Mouse (Mus musculus): ENCODE measurements around the gene Mbnl1.

Gene Mbnl1

DNA sequence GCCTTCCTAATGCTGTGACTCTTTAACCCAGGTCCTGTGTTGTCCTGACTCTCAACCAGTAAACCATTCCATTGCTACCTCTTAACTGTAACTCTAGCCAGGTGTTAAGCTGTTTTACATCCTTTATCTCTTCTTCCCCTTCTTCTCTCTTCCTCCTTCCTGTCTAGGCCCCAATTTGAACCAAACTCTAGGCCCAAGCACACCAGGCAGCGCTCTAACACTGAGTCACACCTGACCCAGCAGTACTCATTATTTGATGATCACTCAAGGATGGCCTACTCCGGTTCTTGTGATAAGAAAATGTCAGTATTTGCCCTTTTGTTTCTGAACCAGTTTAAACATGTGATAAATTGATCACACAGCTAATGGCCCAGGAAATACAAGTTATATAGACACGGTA lies 92.6 kb downstream of the Mbnl1 start:
- ATAC-seq (ENCODE audit: insufficient number of reproducible peaks, low FRiP score, low TSS enrichment) = no peak

DNA sequence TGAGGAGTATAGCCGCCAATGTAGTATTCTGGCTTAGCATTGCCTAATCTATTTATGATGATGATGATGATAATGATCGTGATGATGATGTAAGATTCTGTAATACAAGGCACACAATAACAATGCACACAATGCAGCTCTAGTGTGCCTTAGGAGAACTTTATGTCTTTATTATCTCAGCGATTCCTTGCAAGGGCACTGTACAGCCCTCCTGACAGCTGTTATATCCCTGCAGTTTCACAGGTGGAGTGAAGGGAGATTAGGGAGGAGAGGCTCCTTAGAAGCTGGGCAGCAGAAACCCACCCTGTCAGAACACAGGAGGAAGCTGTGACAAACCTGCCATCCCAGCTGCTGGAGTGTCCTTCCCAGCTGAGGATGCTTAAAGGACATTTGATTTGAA lies 93.3 kb downstream of the Mbnl1 start:
- no peak for ATAC-seq (ENCODE audit: insufficient number of reproducible peaks, low FRiP score, low TSS enrichment)

DNA sequence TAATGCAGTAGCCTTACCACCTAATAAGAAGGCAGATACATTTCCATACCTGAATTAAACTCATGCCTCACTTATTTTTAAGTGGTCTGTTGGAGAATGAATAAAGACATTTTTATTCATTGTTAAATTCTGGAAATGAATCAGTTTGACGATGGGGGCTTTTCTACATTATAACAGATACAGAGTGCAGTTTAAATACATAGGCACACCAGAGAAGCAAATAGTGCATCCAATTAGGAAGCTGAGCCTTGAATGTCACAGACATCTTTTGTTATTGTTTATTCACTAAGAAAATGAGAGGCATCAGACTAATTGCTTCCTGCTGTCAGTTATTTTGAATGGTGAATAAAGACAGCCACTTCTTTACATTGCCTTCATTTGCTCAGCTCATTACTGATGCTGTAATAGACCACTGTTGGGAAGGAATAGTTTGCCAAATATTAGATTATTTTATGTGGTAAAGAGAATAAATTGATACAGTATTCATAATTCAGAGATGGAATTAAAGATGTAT lies 95.6 kb downstream of the Mbnl1 start:
- ATAC-seq (ENCODE audit: insufficient number of reproducible peaks, low FRiP score, low TSS enrichment) = no peak

DNA sequence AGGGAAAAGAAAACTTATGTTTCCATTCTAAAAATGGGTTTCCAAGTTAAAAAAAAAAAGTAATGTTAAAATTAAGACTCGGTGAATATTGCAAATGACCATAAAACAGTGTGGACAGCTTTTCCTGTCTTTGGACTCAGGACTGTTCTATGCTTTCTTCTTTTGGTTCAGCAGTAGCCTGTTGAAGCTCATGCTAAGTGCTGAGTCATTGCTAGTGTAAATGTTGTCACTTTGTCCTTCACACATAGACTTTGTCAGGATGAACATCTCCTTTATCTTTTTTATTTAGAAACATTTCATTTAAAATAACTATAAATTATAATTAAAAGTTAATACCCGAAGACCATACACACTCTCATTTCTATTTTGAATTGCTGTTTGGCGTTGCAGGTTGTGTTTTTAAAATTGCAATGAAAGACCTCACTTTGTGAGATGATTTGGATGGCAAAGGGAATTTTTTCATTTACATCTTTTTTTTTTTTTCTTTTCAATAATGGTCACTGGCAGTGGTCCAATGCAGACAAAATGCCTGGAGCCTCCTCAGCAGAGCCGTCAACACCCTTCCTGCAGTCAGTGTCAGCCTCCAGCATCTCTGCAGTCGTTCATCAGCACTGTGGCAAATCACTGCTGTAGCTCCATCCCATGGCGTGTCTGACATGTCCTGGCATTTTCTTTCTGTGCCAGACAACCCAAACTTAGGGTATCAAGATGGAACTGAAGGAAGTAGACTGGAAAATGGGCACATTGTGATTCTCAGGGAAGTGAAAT lies 96.4 kb downstream of the Mbnl1 start:
- ATAC-seq (ENCODE audit: insufficient number of reproducible peaks, low FRiP score, low TSS enrichment) = no peak

DNA sequence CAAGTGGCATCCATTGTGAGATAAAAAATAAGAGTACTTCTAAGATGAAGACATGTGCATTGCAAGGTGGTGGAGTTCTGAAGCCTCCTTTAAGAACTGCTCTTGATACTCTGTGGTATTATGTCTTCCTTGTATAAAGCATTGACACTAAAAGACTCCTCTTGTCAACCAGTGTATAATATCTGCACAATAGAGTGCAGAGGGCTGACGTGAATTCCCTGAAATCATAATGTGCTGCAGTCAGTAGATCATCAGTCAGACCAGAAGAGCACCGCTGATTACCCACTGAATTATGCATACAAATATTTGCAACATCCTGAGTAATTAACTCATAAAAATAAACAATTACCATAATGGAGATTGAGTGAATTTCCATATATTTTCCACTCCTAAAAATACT lies 97.2 kb downstream of the Mbnl1 start:
- ATAC-seq (ENCODE audit: insufficient number of reproducible peaks, low FRiP score, low TSS enrichment) = no peak

DNA sequence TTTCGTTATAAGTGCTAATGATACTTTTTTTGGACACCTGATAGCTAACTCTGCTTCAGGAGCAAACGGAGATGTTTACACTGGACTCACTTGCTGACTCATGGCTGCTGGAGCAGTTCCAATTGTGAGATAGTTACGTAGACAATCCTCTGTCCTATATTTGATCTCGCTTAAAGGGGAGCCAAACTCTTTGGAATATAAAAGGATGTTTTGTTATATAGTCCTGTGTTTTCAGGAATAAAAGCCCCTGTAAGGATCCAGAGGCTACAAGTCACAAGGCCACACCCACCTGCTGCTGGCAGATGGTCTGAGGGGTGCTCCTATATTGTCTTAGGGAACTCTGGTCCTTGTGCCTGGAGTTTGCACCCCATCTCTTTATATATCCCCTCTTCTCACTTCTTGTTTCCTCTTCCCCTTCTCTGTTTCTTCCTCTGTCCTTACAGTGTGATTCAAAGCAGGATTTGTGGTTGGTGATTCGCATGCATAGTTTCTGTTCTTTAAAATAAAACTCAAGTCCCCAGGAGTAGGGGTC lies 97.9 kb downstream of the Mbnl1 start:
- ATAC-seq (ENCODE audit: insufficient number of reproducible peaks, low FRiP score, low TSS enrichment) = peak; percentile 43; the same call in 1 of the 2 replicates

DNA sequence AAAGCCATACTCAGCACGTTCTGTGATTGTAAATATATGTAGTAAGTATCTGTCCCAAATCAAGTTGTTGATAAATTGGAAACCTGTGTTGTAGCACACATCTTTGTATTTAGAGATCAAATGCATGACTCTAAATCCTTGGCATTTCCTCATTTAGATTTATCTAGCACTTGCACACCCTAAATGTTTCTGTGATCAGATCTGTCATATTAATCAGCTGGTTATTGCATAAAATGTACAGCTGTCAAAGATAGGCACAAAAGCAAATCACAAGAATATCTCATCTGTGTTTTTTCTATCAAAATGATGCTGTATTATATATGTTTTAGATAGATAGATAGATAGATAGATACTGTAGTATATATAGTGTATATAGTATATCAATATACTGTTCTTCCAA lies 98.9 kb downstream of the Mbnl1 start:
- ATAC-seq (ENCODE audit: insufficient number of reproducible peaks, low FRiP score, low TSS enrichment) = no peak

DNA sequence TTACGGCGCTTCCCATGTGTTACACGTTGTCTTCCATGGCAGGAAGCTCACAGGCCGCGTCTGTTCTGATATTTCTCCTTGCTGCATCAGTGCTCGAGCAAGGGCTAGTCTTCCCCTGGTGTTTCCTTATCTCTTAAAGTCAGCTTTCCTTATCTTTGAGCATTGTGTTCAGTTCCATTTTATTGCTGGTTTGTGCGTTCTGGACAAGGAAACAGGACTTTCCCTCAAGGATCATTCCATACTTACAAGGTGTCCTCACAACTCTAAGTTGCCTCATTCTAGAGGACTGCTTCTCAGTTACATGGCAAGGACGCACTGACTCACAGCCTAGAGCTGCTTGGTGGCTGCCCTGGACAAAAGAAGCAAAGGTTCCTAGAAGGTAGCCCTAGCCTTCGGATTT lies 101.6 kb downstream of the Mbnl1 start:
- ATAC-seq (ENCODE audit: insufficient number of reproducible peaks, low FRiP score, low TSS enrichment) = no peak

DNA sequence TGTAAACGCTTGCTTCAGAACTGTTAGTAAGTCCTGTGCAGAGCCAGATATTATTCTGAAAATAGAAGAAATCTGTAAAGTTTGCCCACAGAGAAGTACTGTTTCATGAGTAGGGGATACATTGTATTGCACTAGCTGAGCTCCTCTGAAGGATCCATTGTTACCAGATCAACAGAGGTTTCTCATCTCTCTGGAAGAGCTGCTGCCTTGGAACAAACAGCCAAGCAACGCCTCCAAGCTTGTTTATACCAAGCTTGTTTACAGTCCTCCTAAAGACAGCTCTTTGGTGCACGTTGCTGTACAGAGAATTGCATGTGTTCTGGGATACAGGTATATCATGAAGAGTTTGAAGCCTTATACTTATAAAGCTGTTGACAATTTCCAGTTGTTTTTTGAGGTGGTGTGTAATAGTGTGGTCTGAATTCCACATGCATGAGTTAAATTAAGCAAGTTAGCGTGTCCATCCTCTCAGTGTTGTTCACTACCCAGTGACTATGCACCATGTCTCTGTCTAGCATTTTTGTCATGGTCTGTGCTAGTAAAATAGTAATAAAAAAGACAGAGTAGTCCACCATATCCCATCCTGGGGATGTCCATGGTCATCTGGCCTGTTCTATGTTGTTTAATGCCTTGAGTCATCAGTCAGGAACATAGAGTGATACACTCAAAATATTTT lies 102.4 kb downstream of the Mbnl1 start:
- ATAC-seq (ENCODE audit: insufficient number of reproducible peaks, low FRiP score, low TSS enrichment) = no peak

DNA sequence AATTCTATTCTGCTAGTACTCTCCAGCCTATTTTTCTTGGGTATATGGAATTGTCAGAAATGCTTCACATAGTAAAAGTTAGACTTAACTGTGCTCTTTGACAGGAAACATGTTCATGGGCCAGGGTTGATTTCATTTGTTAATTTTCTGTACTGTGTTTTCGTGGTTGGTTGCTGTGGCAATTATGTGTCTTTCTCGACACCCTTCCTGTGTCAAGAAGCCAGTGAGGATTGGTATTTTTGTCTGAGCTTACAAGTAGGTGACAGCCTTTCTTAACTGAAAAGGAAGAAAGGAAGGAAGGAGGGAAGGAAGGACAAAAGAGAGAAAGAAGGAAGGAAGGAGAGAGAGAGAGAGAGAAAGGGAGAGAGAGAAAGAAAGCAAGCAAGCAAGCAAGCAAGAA lies 103.3 kb downstream of the Mbnl1 start:
- no peak for ATAC-seq (ENCODE audit: insufficient number of reproducible peaks, low FRiP score, low TSS enrichment)

DNA sequence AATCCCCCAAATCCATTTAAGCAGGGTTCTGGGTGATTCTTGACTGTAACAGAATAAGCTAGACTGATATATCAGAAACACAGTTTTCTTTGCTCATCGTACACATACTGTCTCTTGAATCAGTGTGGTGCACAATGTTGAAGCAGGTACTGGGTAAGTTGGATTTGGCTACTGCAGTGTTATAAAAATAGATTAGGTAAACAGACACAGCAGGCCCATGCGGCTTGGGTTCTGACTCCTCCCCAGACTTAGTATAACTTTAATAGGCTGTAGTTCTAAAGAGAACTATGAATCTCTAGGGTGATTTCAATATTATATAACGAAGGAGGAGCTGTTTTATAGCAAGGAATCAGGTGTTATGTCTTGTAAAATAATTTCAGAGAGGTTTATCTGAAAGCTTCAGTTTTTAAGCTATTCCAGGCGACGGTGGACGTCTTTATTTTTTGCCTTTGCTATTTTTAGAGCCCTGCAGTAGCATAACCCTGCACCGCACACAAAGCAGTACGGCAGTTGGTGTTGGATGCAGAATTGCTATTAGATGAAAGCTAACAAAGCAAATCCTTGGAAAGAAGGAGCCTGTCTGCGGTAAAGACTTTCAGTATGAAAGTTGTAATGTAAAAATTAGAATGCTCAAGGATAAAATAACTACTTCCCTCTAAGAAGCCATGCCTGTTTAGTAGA lies 103.9 kb downstream of the Mbnl1 start:
- peak; percentile 79 for ATAC-seq (ENCODE audit: insufficient number of reproducible peaks, low FRiP score, low TSS enrichment)

DNA sequence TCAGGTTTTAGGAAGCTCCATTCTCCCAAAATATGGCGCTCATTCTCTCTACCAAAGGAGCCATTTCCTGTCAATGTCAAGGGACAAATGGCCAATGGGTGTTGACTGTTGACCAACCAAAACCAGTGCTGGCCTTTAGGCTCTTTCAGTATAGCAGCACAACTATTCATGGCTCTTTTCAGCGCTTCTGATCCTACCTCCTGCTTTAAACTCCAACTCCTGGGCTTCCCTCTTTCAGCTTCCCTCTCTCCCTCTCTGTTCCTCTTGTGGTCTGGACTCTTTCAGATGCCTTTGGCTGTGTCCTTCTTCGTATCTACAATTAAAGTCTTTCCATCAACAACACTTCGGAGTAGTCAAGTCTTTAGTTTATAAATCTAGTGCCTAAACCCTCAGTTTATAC lies 107.2 kb downstream of the Mbnl1 start:
- no peak for ATAC-seq (ENCODE audit: insufficient number of reproducible peaks, low FRiP score, low TSS enrichment)

DNA sequence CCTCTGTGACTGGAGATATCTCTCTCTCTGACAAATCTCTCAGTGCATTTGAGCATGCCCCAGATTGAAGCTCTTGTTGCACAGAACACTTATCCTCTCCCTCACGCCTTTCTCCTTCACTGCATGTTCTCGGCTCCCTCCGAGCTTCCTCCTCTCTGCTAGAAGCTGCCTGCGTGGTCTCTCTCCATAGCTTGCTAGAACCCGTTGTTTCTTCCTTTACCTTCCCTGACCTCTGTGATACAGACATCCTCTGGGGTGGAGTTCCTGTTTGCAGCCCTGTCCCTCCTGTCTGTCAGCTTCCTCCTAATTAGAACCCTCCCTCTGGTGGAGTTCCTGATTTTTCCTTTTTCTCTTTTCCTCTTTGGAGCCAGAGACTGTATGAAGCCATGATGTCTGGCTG lies 108.1 kb downstream of the Mbnl1 start:
- no peak; the same call in 1 of the 2 replicates for ATAC-seq (ENCODE audit: insufficient number of reproducible peaks, low FRiP score, low TSS enrichment)

DNA sequence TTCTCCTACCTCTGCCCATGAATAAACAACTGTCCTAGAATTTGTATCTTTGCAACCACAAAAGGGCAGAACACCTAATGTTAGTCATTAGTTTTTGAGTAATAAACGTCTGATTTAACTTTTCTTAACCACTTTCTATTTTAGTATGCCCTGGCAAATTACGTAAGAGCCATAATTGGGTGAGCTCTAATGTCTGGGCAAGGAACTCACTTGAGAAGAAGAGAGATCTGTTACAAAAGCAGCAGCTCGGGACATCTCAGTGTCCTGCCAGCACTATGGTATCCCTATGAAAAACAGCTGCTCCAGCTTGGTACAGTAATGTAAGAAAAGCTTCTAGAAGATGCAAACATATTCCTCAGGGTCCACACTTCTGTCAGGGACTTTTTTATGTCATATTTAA lies 109.5 kb downstream of the Mbnl1 start:
- no peak for ATAC-seq (ENCODE audit: insufficient number of reproducible peaks, low FRiP score, low TSS enrichment)

DNA sequence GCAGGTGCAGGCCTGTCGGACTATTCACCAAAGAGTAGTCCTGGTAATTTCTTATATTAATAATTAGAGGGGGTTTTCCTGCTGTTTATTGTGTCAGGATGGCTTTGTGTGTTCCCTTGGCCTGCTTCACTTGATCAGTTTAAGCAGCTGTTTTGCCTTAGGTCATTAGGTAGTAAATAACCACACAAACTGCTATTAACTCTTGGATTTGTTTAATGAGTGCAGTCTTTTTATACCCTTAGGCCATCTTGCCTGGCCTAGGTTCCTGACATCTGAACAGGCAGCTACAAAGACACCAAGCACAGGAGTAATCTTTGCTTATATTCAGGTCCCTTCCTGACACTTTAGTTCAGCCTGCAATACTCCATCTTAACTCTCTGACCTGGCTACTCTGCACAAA lies 110.0 kb downstream of the Mbnl1 start:
- no peak for ATAC-seq (ENCODE audit: insufficient number of reproducible peaks, low FRiP score, low TSS enrichment)

DNA sequence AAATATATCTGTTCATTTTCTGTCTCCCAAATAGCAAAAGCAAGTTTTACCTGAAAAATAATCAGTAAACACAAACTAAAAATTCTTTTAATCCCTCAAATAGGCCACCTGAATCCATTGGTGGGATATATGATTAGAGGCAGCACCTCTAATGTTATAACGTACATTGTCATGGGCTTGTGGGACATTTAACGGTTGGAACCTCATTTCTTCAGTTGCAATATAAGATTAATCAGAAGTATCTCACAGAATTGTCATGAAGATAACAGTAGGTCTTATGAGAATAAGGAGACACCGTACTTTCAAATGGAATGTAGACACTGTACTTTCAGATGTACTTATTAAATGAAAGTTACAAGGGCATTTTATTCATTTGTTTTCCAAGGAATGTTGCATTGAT lies 112.1 kb downstream of the Mbnl1 start:
- ATAC-seq (ENCODE audit: insufficient number of reproducible peaks, low FRiP score, low TSS enrichment) = no peak

DNA sequence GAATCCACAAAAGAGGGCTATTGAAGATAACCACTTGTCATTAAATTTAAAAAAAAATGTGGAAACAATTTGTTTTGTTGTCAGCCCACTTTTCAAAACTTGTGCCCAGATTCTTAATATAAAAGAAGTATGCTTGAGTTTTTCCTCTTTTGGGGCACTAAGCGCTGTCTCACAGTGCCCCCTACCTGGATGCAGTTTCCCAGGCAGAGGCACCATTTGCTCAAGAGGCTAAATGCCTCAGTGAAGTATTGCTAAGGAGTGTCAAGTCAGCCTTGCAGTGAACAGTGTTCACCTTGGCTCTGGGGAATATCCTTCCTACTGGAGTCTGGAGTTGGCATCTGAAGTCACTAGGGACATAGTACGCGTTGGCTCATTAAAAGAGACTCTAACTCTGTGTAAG lies 113.4 kb downstream of the Mbnl1 start:
- ATAC-seq (ENCODE audit: insufficient number of reproducible peaks, low FRiP score, low TSS enrichment) = no peak

DNA sequence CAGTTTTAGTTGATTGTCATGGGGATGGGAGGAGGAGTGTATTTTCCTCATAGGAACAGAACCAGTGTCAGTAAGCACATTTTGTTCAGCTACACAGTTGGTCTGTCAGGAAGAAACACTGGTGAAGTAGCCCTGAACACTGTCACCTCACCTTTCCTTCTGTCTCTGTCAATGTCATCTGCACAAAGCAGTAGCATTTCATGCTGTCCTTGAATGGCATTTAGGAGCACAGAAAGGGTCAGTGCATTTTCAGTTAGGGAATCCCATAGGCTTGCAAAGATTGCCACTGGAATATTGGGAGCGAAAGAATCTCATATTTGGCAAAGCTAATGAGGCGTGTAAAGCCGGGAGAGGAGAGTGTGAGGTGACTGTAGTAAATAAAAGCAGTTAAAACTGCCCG lies 114.5 kb downstream of the Mbnl1 start:
- ATAC-seq (ENCODE audit: insufficient number of reproducible peaks, low FRiP score, low TSS enrichment) = peak; percentile 16; the same call in 1 of the 2 replicates

DNA sequence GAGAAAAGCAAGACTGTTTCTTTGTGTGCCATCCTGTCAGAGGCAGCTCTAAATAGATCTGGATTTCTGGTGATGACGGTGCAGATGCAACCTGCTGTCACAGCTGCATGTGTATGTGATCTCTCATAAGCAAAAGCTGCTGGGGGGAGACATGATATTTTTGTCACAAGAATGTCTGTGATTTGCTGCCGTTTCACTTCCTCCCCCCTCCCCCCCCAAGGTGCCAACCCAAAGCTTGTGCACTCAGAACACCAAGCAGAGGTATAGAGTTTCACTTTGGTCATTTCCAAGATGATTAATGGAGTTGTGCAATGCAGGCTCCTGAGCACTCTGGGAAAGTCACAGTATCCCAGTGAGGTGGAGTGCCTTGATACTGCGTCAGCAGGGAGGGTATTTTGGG lies 116.7 kb downstream of the Mbnl1 start:
- no peak for ATAC-seq (ENCODE audit: insufficient number of reproducible peaks, low FRiP score, low TSS enrichment)

DNA sequence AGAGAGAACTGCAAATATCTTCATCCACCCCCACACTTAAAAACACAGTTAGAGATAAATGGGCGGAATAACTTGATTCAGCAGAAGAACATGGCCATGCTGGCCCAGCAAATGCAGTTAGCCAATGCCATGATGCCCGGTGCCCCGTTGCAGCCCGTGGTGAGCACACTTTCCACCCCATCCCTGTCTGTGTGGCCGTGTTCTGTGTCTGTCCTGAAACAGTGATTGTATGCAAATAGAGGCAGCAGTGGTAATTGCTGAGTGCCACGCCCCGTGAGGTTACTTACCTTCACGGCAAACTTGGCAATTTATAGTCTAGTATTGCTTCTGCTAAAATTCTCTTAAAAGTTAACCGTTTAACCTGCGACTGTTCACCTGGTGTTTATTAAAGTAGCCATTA lies 123.0 kb downstream of the Mbnl1 start:
- ATAC-seq (ENCODE audit: insufficient number of reproducible peaks, low FRiP score, low TSS enrichment) = no peak

DNA sequence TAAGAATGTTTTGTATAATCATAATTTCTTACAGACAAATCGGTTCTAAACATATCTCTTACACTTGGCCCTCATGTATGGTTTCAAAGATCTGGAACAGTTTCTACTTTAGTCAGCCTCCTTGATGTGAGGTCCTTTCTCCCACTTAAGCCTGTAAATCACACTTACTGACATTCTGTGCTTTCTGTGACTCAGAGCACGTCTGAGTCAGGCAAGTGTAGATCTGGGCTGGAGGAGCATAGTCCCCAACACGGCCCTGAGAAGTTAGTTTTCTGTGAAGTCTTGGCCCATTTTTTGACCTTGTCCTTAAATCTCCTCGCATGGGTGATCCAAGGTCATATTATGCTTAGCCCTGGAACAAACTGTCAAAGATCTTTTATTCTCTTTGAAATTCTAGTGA lies 124.4 kb downstream of the Mbnl1 start:
- no peak for ATAC-seq (ENCODE audit: insufficient number of reproducible peaks, low FRiP score, low TSS enrichment)
